Mouse (Mus musculus): ENCODE data around the gene Mdh2.

DNA sequence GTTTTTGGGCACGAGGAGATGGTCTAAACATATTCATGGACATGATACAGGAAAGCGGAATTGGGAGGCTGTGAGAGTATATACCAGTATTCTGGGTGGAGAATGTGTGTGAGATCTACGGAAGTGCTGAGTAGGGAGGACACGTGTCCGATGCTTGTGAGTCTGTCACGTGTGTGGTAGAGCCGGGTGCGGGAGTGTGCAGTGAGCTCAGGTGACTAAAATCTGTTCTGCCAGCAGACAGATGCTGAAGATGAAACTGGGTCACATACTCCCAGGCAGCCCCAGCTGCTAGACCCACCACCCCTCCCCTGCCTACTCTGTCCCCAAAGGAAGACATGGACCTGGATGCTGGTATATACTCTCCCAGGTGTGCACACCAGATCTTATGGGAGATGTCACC lies 24.4 kb downstream of the Mdh2 start:
- TF ChIP-seq CTCF (IDR thresholded peaks at IDR 0.05; ENCODE audit: low read depth) (no peak), EP300 (IDR thresholded peaks at IDR 0.05; ENCODE audit: low read depth) (no peak)
